Mouse (Mus musculus) hindbrain, embryonic 15.5 days (tissue): ENCODE measurements around the gene Olfr1094. TPM values are rescaled to one million over a fixed set of nuclear protein-coding genes. Genes with fewer than 3 reads are reported as not detected.

ENCODE experiments used
- ATAC-seq: fragments of 200-750 bp; cut with Nextera tagmentation; 2 replicates; pipeline ENCODE4 v1.8.0; 2017; ENCODE audit warnings: low read depth, moderate number of reproducible peaks, moderate TSS enrichment; ENCODE audit not compliant: low FRiP score
- H3K27ac ChIP-seq: fragments of 300-500 bp; sonication (generic); replicated peaks from 2 replicates; pipeline ENCODE4 v1.5.1; 2015; ENCODE audit warnings: mild to moderate bottlenecking, inconsistent platforms
- H3K27me3 ChIP-seq: fragments of 300-500 bp; sonication (generic); 2 replicates; pipeline ENCODE4 v1.6.1; 2015; ENCODE audit warnings: control low read depth, inconsistent platforms
- H3K36me3 ChIP-seq: fragments of 300-500 bp; sonication (generic); 2 replicates; pipeline ENCODE4 v1.6.1; 2015; ENCODE audit warnings: control low read depth, inconsistent platforms
- H3K4me1 ChIP-seq: fragments of 300-500 bp; sonication (generic); replicated peaks from 2 replicates; pipeline ENCODE4 v1.6.1; 2015; ENCODE audit warnings: control low read depth, inconsistent platforms
- H3K4me2 ChIP-seq: fragments of 300-500 bp; sonication (generic); 2 replicates; pipeline ENCODE4 v1.6.1; 2015; ENCODE audit warnings: moderate library complexity, mild to moderate bottlenecking, inconsistent platforms
- H3K4me3 ChIP-seq: fragments of 300-500 bp; sonication (generic); 2 replicates; pipeline ENCODE4 v1.5.1; 2015; ENCODE audit warnings: mild to moderate bottlenecking, inconsistent platforms
- H3K9ac ChIP-seq: fragments of 300-500 bp; sonication (generic); 2 replicates; pipeline ENCODE4 v1.6.1; 2015; ENCODE audit warnings: inconsistent platforms
- H3K9me3 ChIP-seq: fragments of 300-500 bp; sonication (generic); 2 replicates; pipeline ENCODE4 v1.6.1; 2016; ENCODE audit warnings: control low read depth, inconsistent platforms
- WGBS: fragments of 180-500 bp; shearing (Covaris S2); methylation state at CpG from one replicate; pipeline ENCODE4 v1.1.7; 2015; 5-methylcytosine and 5-hydroxymethylcytosine counted together
- polyA plus RNA-seq: library from polyadenylated mRNA; unstranded; fragments of >200 nt; fragmentation: Nextera tagmentation; extraction: Ambion mirVana; gene quantifications from 2 replicates; pipeline ENCODE4 v1.2.1, GENCODE M21; 2015

Olfr1094 gene
- not detected in 2 replicates for polyA plus RNA-seq

GRCm38 (mm10) chr2:86824363-86824762 lies at the start of gene Olfr1094:
TSS of gene Olfr1094 (plus strand) at chr2:86824663.
- H3K36me3 ChIP-seq, result no peaks in the 10 kb centered on the region
- no peaks in the 10 kb centered on the region for H3K4me1 ChIP-seq
- H3K27me3 ChIP-seq, result no peaks in the 10 kb centered on the region
- no peak within 1 kb of the TSS for H3K4me3 ChIP-seq
- H3K27ac ChIP-seq, result no peak within 1 kb of the TSS
- H3K9ac ChIP-seq, result no peak within 1 kb of the TSS
- no peaks in the 10 kb centered on the region for H3K9me3 ChIP-seq
- no peak within 1 kb of the TSS for H3K4me2 ChIP-seq
- ATAC-seq, result no peak

- WGBS, result 86% methylated on average over 2 of the region's 2 CpGs
- Histone ChIP-seq H3K4me2 (no peak within 1 kb of the TSS), H3K27ac (no peak within 1 kb of the TSS), H3K4me3 (no peak within 1 kb of the TSS), H3K9me3 (no peaks in the 10 kb centered on the region), H3K4me1 (no peaks in the 10 kb centered on the region), H3K27me3 (no peaks in the 10 kb centered on the region), H3K36me3 (no peaks in the 10 kb centered on the region), H3K9ac (no peak within 1 kb of the TSS)
- ATAC-seq, result no peak
These were observed 42.3 kb upstream of the Olfr1094 start, which contains the start of gene Olfr1093 for GRCm38 (mm10) chr2:86782179-86782578. TSS of gene Olfr1093 (plus strand) at chr2:86782479.

DNA sequence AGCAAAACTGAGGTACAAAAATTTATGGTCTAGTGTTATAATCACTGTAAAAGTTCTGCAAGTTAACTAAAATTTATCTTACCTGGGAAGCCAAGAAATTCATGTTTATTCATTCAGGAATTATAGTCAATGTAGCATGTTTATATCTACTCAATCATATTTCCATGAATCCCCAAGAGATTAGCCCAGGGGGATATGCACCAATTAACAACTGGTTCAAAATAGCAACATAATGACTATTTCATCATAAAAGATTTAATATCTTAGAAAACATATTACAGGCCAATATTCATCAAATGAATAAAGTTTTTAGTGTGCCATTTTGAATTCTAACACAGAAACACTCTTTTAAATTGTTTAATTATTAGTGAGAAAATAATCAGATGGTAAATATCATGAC lies 14.5 kb upstream of the Olfr1094 start, which contains the start of gene Olfr141:
Gene Olfr141 (minus strand): TSS at position 101 of the 400 bp plus-strand sequence.
- ATAC-seq, result no peak
- Histone ChIP-seq H3K9me3 (no peaks in the 10 kb centered on the region), H3K9ac (no peak within 1 kb of the TSS), H3K4me3 (no peak within 1 kb of the TSS), H3K27ac (no peak within 1 kb of the TSS), H3K36me3 (no peaks in the 10 kb centered on the region), H3K27me3 (no peaks in the 10 kb centered on the region), H3K4me1 (no peaks in the 10 kb centered on the region), H3K4me2 (no peak within 1 kb of the TSS)

- no peak within 1 kb of the TSS for H3K27ac ChIP-seq
- H3K36me3 ChIP-seq, result no peaks in the 10 kb centered on the region
- no peak for ATAC-seq
- H3K27me3 ChIP-seq, result no peaks in the 10 kb centered on the region
- no peak within 1 kb of the TSS for H3K4me3 ChIP-seq
- H3K4me1 ChIP-seq, result no peaks in the 10 kb centered on the region
- no peak within 1 kb of the TSS for H3K4me2 ChIP-seq
- no peak within 1 kb of the TSS for H3K9ac ChIP-seq
- no peaks in the 10 kb centered on the region for H3K9me3 ChIP-seq
- 91% methylated on average over 3 of the region's 3 CpGs for WGBS
These were observed 27.1 kb downstream of the Olfr1094 start, which contains the start of gene Olfr1095 for GRCm38 (mm10) chr2:86851596-86851995. TSS of gene Olfr1095 (minus strand) at chr2:86851696.

GRCm38 (mm10) chr2:86874702-86875101 lies 50.2 kb downstream of the Olfr1094 start, which contains the start of gene Gm13723:
TSS of gene Gm13723 (minus strand) at chr2:86874802.
- no peak within 1 kb of the TSS for H3K4me2 ChIP-seq
- H3K27ac ChIP-seq, result no peak within 1 kb of the TSS
- no peaks in the 10 kb centered on the region for H3K9me3 ChIP-seq
- H3K9ac ChIP-seq, result no peak within 1 kb of the TSS
- no peak within 1 kb of the TSS for H3K4me3 ChIP-seq
- WGBS, result 59% methylated on average over 1 of the region's 1 CpGs
- no peaks in the 10 kb centered on the region for H3K27me3 ChIP-seq
- H3K4me1 ChIP-seq, result no peaks in the 10 kb centered on the region
- H3K36me3 ChIP-seq, result no peaks in the 10 kb centered on the region
- ATAC-seq, result no peak

Other genes with a start within 250 kb of the Olfr1094 start
- not detected in 2 replicates for gene Olfr1082, start 225.7 kb upstream of the Olfr1094 start, polyA plus RNA-seq
- not detected in 2 replicates for gene Olfr1084, start 184.9 kb upstream of the Olfr1094 start, polyA plus RNA-seq
- not detected in 2 replicates for gene Olfr1085, start 162.6 kb upstream of the Olfr1094 start, polyA plus RNA-seq
- not detected in 2 replicates for gene Olfr1086, start 144.6 kb upstream of the Olfr1094 start, polyA plus RNA-seq
- not detected in 2 replicates for gene Olfr1087, start 126.3 kb upstream of the Olfr1094 start, polyA plus RNA-seq
- gene Olfr1089, start 91.0 kb upstream of the Olfr1094 start, polyA plus RNA-seq, result not detected in 2 replicates
- gene Olfr1090, start 65.7 kb upstream of the Olfr1094 start, polyA plus RNA-seq, result not detected in 2 replicates
- not detected in 2 replicates for gene Olfr1093, start 42.2 kb upstream of the Olfr1094 start, polyA plus RNA-seq
- gene Olfr141, start 14.6 kb upstream of the Olfr1094 start, polyA plus RNA-seq, result not detected in 2 replicates
- not detected in 2 replicates for gene Olfr1095, start 27.0 kb downstream of the Olfr1094 start, polyA plus RNA-seq
- not detected in 2 replicates for gene Gm13723, start 50.1 kb downstream of the Olfr1094 start, polyA plus RNA-seq
- gene Olfr1097, start 67.6 kb downstream of the Olfr1094 start, polyA plus RNA-seq, result not detected in 2 replicates
- gene Olfr1098, start 99.9 kb downstream of the Olfr1094 start, polyA plus RNA-seq, result not detected in 2 replicates
- gene Olfr1099, start 136.0 kb downstream of the Olfr1094 start, polyA plus RNA-seq, result not detected in 2 replicates
- not detected in 2 replicates for gene Olfr1100, start 155.3 kb downstream of the Olfr1094 start, polyA plus RNA-seq
- not detected in 2 replicates for gene Olfr1101, start 166.6 kb downstream of the Olfr1094 start, polyA plus RNA-seq
- not detected in 2 replicates for gene Olfr1102, start 173.7 kb downstream of the Olfr1094 start, polyA plus RNA-seq
- not detected in 2 replicates for gene Olfr1104, start 202.4 kb downstream of the Olfr1094 start, polyA plus RNA-seq
- gene Olfr1105, start 211.9 kb downstream of the Olfr1094 start, polyA plus RNA-seq, result not detected in 2 replicates
- not detected in 2 replicates for gene Olfr1106, start 227.6 kb downstream of the Olfr1094 start, polyA plus RNA-seq